Mouse (Mus musculus): ENCODE results near the gene Cpne2.

Gene Cpne2

DNA sequence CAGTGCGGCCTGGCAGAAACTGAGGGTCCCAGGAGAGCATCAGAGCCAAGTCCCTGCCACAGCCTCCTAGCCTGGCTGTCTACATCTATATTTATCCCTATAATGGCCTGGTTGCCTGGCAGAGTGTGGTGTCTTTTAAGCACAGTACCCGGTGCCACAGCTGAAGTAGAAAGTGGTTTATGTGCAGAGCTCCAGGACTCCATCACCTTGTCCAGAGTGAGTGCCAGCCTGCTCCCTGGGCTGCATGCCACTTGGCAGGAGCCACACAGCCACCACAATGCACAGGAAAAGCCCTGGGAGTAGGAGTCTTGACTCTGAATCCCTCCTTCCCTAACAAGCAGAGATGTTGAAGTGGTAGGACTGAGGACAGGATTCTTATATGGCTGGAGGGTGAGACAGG lies 4.7 kb downstream of the Cpne2 start:
- DNase-seq (ENCODE audit: low spot score), result no peak

DNA sequence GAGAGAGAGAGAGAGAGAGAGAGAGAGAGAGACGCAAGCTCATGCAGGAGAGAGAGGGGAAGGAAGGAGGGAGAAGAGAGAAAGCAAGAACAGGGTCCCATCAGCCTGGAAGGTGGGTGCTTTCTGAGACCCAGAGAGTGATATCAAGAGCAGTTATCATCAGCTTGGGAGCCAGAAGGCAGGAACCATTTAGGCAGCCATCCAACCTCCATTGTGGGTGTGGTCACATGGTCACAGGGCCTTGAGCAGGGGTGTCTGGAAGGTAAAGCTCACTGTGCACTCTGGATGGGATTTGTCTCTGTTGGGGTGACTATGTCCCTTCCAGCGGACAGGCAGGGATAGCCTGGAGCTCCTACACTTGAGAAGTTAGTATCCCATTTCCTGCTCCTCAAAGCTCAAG lies 7.2 kb downstream of the Cpne2 start:
- DNase-seq (ENCODE audit: low spot score), result no peak

DNA sequence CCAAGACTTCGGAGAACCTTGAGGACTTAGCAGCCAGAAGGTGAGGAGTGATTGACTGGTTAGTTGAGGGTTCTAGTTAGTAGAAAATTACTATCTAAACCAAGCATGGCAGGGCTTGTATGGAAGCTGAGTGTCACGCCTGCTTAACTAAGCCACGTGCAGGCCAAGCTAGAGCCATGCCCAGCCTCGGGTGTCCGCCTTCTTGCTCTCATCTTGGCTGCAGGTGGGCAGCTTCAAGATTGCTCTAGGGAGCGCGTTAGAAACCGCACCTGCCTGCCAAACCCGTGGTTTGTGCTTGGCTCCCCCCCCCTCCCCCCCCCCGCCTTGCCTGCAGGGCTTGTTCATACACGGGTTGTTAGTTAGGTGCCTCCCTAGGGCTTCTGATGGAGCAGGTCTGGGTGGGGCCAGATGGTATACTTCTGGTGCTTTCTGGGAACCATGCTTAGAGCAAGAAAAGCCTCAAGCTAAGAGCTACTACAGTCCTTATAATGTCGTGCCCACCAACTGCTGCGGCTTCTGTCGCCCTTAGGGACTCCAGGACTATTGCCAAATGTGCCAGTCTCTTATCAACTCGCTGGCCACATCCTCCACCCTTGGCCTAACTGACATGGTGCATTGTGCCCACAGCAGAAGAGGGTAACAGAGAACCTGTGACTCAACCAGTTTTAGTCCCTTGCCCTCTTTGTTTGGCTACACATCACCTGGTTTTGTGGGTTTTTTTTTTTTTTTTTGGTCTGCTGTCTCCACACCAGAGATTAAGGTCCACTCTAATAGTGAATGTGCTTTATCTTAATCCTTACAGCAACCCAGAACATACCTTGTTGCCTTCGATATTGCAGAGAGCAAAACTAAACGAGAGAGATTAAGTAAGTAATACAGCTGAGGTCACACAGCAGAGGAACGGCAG lies 8.4 kb downstream of the Cpne2 start:
- no peak for DNase-seq (ENCODE audit: low spot score)

DNA sequence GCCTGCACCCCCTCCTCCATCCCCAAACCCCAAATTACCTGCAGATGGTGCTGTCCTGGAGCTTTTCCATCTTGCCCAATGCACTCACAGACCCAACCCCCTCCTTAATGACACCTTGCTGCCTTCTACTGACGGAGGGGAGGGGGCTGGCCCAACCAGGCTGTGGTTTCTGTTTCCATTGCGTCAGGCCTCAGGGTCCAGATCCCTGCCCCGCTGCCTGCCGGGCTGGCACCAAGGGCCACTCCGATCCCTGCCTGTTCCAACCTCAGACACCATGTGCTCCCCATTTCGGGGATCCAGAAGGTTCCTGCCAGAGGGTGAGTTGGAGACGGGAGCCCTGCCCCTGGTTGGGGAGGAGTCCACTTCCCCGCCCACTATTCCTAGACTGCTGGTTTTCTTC lies 11.2 kb downstream of the Cpne2 start:
- no peak for DNase-seq (ENCODE audit: low spot score)

DNA sequence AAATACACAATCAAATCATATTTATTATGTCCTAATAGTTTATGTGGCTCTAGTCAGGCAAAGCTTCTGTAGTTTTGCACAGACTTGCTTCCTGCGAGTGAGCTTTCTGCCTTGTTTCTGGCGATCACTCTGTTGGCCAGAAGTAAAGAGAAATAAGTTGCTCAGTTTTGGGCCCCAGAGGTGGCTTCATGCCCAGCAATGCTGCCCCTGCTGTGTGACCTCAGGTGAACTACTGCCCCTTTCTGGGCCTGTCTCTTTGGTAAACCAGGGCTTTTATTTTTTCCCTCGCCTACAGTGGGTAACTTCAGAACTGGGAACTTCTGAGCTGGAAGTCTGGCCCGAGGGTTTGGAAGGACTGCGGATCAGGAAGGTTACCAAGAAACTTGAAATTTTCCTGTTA lies 16.3 kb downstream of the Cpne2 start:
- no peak for DNase-seq (ENCODE audit: low spot score)

DNA sequence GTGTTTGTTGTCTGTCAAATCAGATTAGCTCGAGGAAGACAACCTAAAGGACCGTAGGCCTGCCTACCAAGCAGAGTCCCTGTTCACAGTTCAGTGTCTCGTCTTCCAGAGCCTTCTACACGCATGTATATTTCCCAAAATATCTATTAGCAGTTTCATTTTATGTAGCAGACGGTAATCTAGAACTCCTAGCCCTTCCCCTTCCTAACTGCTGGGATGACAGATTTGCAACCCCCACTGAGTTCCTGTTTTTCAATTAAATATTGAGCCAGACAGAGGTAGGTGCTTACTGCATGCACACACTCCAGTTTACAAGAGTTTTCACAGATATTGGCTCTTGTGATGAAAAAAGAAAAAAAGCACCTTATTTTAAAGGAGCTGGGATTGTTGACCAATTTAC lies 16.7 kb downstream of the Cpne2 start:
- no peak for DNase-seq (ENCODE audit: low spot score)

DNA sequence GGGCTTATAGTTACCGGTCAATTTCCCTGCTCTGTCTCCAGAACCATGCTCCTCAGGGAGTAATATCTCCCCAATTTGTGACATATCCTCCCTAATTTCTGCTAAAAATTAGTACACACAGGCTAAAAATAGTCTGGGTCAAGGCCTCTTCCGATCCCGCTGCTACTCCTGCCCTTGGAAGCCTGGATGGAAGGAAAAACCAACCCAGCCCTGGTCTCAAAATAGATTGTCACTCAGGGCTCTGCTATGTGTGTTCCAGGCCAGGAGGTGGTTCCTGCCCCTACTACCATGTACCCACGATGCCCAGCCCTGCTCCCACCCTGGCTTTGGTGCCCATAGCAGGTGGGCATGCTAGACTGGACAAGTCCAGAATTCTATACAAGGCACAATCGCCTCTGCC lies 17.2 kb downstream of the Cpne2 start:
- DNase-seq (ENCODE audit: low spot score), result no peak

DNA sequence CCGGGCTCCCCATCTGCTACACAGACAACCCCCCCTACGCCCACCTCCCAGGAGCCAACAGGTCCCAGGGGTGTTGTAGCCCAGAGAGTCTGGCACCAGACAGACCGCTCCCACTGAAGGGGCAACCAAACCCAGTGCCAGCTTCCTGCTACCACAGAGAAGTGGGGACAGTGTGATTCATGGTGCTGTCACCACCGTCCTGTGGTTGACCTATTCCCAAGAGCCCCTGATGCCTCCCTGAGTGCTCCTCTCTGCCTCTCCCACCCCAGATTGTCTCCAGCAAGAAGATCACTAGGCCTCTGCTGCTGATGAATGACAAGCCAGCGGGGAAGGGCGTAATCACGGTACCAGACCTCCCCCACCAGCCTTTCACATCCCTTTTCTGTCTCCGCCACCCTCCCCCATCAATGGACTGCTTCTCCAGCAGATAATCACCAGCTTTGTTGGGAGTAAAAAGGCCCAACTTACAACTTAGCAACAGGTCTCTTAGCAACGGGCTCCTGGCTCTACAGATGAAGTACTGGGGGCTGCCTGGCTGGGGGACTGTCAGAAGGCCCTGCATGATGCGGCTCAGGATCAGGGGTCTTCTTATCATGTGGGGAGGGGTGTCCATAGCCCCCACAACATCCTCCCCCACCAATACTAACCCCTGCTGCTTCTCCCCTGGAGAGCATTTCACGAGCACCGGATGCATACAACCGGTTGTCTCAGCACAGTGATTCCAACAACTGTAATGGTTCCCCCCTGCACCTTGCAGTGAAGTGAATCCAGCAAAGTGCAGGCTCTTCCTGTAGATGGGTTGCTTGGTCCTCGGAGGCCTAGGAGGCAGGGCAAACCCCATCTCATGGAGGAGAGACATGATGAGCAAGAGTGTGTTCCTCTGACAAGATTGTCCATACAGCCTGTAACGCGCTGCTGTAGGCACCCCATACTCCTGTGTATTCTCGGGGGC lies 19.0 kb downstream of the Cpne2 start:
- peak; percentile 15 for DNase-seq (ENCODE audit: low spot score)

DNA sequence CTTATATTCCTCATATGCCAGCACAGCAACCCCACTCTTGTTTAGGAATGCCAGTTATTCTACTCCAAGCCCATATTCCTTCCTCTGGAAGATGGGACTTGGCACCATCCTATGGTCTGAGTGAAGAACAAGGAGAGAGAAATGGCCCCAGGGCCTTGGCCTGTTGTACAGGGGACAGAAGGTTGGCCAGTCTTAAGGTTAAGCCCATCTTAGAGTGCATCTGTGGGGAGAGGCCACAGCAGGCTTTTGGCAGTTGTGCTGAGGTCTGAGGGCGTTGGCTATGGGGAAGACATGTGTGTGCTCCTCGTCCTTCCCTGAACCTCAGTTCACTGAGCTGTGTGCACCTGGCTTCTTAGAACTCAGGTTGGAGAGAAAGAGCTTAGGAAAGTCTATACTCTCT lies 19.9 kb downstream of the Cpne2 start:
- DNase-seq (ENCODE audit: low spot score), result no peak

DNA sequence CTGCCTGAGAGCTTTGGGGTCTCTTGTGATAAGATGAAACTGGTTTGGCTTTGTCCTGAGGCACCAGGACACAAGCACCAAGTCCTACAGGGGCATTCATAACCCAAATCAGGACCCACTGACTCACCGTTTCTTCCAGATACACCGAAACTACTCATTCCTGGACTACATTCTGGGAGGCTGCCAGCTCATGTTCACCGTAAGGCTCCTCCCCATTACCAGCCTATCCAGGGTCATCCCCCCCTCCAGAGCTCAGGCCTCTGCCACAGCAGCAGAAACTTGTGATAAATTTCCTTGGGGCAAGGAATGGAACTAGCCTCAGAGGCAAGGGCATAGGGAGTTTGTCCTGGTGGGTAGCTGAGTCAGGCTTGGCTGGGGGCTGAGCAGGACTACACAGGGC lies 24.5 kb downstream of the Cpne2 start:
- no peak for DNase-seq (ENCODE audit: low spot score)

DNA sequence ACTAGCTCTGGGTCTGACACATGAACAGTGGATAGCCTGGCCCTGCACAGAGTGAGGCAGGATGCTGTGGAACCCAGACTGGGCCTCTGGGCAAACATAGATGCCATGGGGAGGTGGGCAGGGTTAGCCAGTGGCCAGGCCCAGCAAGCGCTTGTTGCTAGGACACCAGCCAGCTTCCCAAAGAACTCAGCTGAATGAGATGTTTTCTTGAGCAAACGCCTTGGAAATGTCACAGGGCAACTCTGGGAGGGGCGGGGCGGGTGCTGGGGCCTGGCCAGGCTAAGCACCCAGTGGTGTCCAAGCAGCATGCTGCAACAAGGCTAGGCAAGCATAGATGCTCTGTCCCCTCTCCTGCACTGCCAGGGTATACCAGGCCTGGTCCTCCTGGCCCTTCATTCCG lies 28.5 kb downstream of the Cpne2 start:
- DNase-seq (ENCODE audit: low spot score), result no peak

DNA sequence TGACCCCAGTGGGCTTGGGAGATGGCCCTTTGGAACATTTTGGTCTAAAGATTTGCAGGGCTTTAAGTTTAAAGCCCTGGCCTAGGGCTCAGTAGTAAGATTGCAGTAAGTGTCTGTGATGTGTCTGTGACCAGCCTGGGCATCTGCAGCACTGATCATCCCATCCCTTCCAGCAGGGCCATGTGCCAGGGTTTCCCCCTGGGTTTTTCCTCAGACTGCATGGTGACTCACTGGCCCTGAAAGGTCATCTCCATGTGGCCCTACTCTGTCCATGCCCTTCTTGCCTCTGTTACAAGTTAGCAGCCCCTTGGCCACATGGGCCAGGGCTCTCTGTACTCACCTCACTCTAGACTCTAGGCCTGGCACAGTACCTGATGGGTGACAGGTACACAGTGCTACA lies 31.6 kb downstream of the Cpne2 start:
- no peak for DNase-seq (ENCODE audit: low spot score)

DNA sequence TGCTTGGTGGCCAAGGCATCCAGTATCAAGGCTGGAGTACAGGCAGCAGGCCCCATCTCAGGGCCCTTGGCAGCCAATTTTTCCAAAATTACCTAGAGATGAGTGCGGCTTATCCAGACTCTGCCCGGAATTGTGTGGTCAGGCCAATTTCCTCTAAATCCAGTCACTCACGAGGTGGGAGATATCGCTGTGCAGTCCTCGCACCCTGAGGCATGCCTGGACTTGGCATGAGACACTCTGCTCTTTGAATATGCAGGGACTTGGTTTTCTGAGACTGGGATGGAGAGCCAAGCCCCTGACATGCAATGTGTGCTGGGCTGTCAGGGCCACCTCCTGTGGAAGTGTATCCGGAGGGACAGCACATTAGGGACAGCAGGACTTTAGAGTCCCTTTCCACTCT lies 33.2 kb downstream of the Cpne2 start:
- no peak for DNase-seq (ENCODE audit: low spot score)

DNA sequence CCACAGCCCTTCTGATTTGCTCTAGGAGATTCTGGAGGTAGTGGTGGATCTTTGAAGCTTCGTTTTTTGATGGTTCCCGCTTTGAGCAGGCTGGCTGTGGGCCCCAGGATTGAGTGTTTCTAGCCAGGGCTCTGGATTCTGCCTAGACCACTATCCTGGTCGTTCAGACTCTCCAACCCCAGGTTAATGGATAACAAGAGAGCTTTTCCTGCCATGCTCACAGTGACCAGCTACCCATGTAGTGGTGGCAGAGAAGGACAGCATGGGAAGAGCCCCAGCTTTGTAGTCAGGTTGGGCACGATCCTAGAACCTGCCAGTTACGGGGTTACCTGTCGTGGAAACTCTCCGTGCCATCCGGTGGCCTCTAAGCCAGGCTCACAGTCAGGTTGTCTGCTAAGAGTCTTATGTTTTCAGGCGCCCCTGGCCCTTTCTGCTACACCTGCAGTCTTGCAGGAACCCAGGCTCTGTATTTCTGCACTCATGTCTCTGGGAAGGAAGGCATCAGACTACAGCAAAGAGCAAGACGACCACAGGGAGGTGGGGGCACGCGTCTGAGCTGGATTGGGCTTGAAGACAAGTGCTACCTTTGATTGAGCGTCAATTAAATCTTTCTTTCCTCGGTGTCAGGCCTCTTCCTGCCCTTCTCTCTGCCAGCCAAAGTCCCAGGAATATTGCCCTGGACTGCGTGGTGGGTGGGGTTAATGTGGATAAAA lies 33.8 kb downstream of the Cpne2 start:
- no peak for DNase-seq (ENCODE audit: low spot score)

DNA sequence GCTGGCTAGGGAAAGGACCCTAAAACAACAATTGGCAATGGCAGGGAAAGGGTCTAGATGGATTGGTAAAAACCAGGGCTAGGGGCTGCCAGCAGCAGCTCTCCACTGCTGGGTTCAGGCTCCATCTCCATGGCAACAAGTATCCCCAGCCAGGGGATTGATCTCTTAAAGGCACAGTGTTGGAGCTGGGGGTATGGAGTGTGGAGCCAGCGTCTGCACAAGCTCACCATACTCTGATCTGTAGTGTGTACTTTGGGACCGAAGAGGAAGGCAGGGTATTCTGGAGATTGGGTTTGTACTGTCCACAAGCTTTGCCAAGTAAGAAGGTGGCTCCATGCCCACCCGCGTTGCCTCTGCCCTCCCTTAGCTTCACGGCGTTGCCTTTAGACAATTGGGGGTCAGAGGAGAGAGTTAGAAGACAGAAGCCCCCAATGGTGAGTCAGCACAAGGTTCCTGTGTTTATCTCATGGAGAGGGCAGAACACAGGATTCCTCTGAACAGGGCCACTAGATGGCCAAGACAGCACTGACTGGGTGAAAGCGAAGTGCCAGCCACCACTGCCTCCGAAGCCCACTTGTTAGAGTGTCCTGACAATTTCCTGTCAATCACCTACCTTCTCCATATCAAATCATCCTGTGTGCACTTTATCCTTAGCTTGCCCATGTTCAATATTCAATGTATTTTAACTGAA lies 34.5 kb downstream of the Cpne2 start:
- no peak for DNase-seq (ENCODE audit: low spot score)

DNA sequence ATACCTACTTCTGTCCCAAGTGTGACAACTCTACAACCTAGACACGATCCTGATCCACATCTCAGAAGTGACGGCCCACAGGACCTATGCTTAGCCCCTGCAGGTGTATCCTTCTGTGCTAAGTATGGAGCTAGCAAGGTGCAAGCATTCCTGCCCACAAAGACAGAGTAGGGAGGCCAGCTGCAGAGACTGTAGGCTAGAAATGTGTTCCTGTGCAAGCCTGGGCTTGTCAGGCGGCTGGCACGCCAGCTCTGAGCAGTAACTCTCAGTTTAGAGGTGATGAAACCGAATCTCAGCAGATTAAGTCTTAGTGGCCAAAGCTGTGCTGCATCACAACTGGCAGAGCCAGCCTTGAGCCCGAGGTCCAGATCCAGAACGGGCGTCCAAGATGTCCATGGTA lies 35.3 kb downstream of the Cpne2 start:
- no peak for DNase-seq (ENCODE audit: low spot score)

DNA sequence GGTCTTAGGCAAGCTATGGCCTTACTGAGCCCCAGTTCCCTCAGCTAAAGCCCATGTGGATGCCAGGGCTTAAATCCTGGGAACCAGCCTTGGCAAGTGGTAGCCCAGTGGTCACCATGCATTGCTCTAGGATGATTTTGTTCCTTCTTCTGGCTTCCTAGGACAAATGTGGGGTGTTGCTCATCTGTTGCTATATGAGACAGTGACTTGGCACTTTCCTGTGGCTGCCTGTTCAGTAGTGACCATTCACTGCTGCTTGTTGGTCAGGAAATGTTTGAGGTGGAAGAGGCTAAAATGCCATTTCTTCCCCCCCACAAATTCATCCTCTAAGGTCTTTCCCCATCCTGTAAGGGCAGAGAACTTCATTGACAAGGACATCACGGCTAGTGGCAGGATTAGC lies 36.6 kb downstream of the Cpne2 start:
- no peak for DNase-seq (ENCODE audit: low spot score)

DNA sequence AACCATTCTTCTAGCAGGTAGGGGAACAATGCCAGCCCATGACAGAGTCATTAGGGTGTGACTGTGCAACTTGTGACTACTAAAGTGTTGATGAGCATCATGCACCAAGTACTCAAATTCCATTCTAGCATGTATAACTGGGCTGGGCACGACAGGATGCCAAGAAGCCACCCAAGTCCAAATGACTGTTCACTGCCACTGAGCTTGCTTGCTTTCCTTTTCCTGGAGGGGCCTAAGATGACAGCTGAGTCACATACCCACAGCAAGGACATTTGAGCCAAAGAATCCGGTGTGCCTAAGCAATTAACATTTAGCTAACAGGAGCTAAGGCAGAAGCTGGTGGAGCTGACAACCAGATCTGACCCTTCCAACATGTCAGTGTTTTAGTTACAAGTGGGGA lies 39.1 kb downstream of the Cpne2 start:
- DNase-seq (ENCODE audit: low spot score), result no peak

DNA sequence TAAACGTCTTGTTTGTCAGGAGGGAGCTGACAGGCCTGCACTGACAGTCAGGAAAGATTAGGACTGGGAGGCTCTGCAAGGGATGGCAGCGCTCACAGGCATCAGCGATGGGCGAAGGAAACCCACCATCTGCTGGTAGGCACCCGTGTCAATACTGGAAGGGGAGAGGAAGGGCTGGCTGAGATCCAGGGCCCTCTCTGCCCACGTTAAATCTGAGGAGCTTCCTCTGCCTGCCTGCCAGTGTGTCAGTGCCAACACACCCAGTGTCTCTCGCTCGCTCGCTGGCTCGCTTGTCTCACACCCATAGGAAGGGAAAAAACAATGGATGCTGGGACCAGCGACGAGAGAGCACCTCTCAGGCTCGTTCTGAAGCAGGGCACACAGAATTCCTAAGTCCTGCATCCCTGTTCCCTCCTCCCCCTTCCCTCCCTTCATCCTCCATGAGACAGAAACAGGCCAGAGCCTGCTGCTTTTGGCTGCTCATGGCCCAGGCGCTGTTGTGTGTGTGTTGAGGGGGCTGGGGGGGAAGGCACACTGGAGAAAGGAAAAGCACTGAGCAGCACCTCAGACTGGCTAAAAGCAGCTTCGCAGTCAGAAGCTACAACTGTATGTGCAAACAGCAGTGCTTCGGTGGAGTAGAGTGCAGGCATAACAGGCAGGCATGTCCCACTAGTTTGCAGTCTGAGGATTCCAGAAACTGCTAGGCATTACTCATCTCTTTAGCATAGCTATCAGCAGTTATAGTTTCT lies 41.5 kb downstream of the Cpne2 start:
- no peak for DNase-seq (ENCODE audit: low spot score)

DNA sequence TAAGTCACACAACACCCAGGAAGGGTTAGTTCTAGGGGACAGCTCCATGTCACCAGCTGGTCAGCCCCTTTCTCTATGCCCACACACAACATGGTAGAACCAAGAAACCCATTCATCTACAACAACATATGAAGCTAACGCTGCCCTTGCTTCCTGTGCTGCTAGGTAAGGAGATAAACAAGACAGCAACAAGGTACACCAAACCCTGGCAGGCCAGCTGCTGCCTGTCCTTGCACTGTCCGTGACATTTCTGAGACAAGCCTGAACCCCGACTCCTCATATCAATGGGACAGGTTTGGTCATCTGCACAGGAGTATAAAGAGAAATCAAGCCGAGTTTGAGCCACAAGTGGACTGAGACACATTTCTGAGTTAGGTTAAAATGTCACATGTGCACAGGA lies 42.4 kb downstream of the Cpne2 start:
- DNase-seq (ENCODE audit: low spot score), result no peak

DNA sequence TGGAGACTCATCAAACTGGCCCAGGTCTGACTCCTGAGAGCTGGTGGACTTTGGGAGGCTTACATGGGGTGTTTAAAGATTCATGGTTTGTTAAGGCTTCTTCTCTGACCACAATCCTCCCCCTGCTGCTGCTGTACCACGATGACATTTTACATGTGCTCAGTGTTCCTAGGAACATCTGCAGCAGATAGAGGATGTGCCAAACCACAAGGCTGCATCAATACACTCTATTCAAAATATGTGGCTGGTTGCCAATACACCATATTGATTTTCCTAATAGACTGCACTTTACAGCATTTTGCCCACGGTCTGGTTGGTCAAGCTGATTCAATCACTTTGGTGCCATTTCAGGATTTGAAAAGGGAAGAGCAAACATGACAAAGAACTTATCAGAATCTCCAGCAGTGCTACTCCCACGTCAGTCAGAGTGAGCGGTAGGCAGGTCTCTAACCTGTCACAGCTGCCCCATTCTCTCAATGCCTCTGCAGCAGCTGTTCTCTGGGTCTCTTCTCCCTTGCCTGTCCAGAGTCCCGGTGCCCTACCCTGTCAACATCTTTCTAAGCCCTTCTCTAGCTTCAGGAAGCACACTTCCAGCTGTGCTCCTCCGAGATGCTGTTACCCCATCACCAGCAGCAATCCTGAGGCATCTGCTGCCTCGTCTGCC lies 49.2 kb downstream of the Cpne2 start:
- DNase-seq (ENCODE audit: low spot score), result no peak

All from yolk sac, embryonic 10.5 days (tissue).